Mouse (Mus musculus): ENCODE measurements around the gene Rab6a. TPM values are rescaled to one million over a fixed set of nuclear protein-coding genes. Genes with fewer than 3 reads are reported as not detected.

The Rab6a gene
- polyA plus RNA-seq, 1 experiment from 2014 or later: 120 TPM

DNA sequence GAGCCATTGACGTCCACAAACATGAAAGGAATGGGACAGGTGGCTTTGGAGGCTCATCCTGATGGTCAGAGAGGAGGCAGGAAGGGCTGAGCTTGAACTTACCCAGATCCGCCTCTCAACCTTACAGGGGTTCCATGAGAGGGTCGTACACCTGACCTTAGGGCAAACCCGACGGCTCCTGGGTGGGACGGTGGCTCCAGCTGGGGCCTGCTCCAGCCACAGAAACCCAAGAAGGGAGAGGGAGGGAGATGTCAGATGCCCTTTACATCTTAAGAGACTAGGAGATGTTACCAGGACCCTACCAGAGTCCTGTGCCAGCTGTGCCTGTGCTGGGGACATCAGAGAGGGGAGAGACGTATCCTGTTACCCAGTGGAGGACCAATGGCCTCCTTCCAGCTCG is 42.6 kb downstream of the Rab6a start:
- Histone ChIP-seq H3K27ac (ENCODE audit: low read depth, low read length) (no peak overlapping the region), H3K36me3 (ENCODE audit: control insufficient read depth, insufficient read depth, low read length) (0 out of 2 replicates have a peak, but pooled peaks cover 2% of the 10 kb centered on the region), H3K9me3 (ENCODE audit: control insufficient read depth, low read length) (no peaks in the 10 kb centered on the region), H3K4me2 (replicated peaks; ENCODE audit: low read depth, low read length) (no peak overlapping the region), H3K4me3 (ENCODE audit: low read length) (no peak overlapping the region), H3K27me3 (ENCODE audit: control insufficient read depth, insufficient read depth, low read length) (no peaks in the 10 kb centered on the region), H3K4me1 (ENCODE audit: control insufficient read depth, insufficient read depth, low read length) (no peaks in the 10 kb centered on the region), H3K9ac (ENCODE audit: low read depth, low read length) (no peak overlapping the region)
- ATAC-seq (ENCODE audit: low FRiP score, low TSS enrichment): 0 out of 2 replicates have a peak, but pooled peaks have one; percentile 20
- 43% methylated on average over 8 of the region's 8 CpGs for WGBS

DNA sequence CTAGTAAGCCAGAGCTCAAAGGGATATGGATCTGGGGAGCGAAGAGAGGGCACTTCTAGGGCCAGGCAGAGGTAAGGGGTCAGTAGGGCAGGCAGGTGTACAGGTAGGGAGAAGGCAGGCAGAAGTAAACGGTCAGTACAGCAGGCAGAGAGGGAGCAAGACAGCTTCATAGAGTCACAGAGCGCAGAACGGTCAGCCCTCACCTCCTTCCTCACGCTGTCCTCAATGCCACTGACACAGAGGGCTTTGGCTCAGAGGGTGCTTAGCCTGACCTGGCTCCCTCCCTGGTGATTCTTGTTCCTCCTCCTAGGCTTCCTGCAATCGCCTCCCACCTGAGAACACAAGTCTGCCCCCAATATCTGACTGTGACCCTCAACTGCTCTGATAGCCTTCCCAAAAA is 43.2 kb downstream of the Rab6a start:
- 0 out of 2 replicates have a peak, but pooled peaks have one; percentile 5 for ATAC-seq (ENCODE audit: low FRiP score, low TSS enrichment)
- Histone ChIP-seq H3K36me3 (ENCODE audit: control insufficient read depth, insufficient read depth, low read length) (0 out of 2 replicates have a peak, but pooled peaks cover 2% of the 10 kb centered on the region), H3K4me2 (replicated peaks; ENCODE audit: low read depth, low read length) (no peak overlapping the region), H3K4me3 (ENCODE audit: low read length) (no peak overlapping the region), H3K9ac (ENCODE audit: low read depth, low read length) (no peak overlapping the region), H3K9me3 (ENCODE audit: control insufficient read depth, low read length) (no peaks in the 10 kb centered on the region), H3K4me1 (ENCODE audit: control insufficient read depth, insufficient read depth, low read length) (no peaks in the 10 kb centered on the region), H3K27me3 (ENCODE audit: control insufficient read depth, insufficient read depth, low read length) (no peaks in the 10 kb centered on the region), H3K27ac (ENCODE audit: low read depth, low read length) (no peak overlapping the region)
- 73% methylated on average over 6 of the region's 6 CpGs for WGBS

DNA sequence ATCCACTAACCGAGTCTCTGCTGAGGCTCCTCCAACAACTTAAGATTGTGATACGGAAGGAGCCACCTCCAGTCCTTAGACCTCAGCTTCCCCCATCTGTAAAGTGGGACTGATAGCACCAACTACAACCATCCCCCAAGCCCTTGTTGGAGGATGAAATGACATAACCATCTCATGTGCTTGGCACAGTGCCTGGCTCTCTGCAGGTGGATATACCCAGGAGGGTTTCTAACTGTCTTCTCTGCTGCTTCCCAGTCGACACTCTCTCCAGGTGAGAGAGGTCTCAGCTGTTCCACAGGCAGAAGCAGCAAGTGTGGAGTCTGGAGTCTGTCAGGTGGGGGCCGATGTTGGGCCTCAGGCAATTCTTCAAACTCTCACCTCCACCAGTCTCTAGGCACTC is 43.8 kb downstream of the Rab6a start:
- Histone ChIP-seq H3K9ac (ENCODE audit: low read depth, low read length) (no peak overlapping the region), H3K9me3 (ENCODE audit: control insufficient read depth, low read length) (no peaks in the 10 kb centered on the region), H3K36me3 (ENCODE audit: control insufficient read depth, insufficient read depth, low read length) (0 out of 2 replicates have a peak, but pooled peaks cover 2% of the 10 kb centered on the region), H3K4me2 (replicated peaks; ENCODE audit: low read depth, low read length) (no peak overlapping the region), H3K27ac (ENCODE audit: low read depth, low read length) (no peak overlapping the region), H3K4me1 (ENCODE audit: control insufficient read depth, insufficient read depth, low read length) (no peaks in the 10 kb centered on the region), H3K27me3 (ENCODE audit: control insufficient read depth, insufficient read depth, low read length) (no peaks in the 10 kb centered on the region), H3K4me3 (ENCODE audit: low read length) (no peak overlapping the region)
- 66% methylated on average over 4 of the region's 4 CpGs for WGBS
- ATAC-seq (ENCODE audit: low FRiP score, low TSS enrichment): no peak

DNA sequence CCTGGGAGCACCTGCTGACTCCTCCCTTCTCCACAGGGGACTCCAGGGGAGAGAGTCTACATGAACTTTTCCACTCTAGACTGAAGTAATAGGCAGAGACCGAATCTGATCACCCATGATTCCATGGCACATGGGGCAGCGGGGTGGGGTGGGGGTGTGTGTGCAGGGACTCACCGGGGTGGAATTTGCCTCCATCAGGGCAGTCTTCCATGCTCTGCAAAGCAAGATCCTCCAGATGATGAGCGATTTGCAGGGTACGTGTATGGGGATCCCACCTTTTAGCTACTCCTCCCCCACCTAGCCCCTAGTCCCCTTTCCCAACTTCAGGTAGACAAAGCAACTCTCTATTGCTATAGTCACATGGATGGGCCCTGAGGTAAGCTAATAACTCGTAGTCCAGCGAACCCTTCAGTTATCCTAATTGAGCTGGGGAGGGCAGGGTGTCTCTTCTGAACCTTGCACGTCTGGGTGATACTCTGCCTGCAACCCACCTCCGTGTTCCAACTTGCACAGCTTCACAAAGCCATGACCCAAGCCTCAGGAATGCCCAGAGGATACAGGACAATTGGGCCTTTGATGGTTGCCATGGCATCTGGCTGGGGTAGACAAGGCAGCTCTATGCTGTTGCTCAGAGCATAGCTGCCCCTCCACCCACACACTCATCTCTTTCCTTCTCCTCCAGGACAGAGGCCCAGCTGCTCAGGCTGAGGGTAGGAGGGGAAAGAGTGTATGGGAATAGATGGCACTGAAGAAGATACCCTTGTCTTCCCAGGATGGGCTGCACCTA is 46.5 kb downstream of the Rab6a start:
- Histone ChIP-seq H3K9me3 (ENCODE audit: control insufficient read depth, low read length) (no peaks in the 10 kb centered on the region), H3K27me3 (ENCODE audit: control insufficient read depth, insufficient read depth, low read length) (no peaks in the 10 kb centered on the region), H3K4me2 (replicated peaks; ENCODE audit: low read depth, low read length) (no peak overlapping the region), H3K4me3 (ENCODE audit: low read length) (no peak overlapping the region), H3K36me3 (ENCODE audit: control insufficient read depth, insufficient read depth, low read length) (no peaks in the 10 kb centered on the region), H3K9ac (ENCODE audit: low read depth, low read length) (no peak overlapping the region), H3K4me1 (ENCODE audit: control insufficient read depth, insufficient read depth, low read length) (peaks cover 4% of the 10 kb centered on the region; the same call in 1 of the 2 replicates), H3K27ac (ENCODE audit: low read depth, low read length) (no peak overlapping the region)
- WGBS: 81% methylated on average over 9 of the region's 9 CpGs
- ATAC-seq (ENCODE audit: low FRiP score, low TSS enrichment): no peak

DNA sequence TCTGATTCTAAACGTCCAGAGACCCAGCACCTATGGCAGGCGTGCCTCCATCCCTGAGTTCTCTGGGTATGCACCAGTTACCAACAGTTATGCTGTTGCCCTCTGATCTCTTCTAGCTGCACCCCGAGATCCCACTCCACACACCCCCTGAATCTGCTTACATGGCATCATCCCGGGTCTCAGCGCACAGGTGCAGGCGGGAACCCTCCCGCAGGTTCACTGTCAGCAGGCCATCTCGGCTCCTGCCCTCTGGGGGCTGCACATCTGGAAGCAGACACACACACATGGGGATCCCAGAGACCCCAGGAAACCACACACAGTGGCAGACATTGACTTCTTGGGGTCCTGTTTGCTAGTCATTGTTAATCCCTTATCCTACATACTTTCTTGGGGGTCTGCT is 47.2 kb downstream of the Rab6a start:
- Histone ChIP-seq H3K4me2 (replicated peaks; ENCODE audit: low read depth, low read length) (no peak overlapping the region), H3K27me3 (ENCODE audit: control insufficient read depth, insufficient read depth, low read length) (no peaks in the 10 kb centered on the region), H3K36me3 (ENCODE audit: control insufficient read depth, insufficient read depth, low read length) (no peaks in the 10 kb centered on the region), H3K9me3 (ENCODE audit: control insufficient read depth, low read length) (no peaks in the 10 kb centered on the region), H3K27ac (ENCODE audit: low read depth, low read length) (no peak overlapping the region), H3K4me1 (ENCODE audit: control insufficient read depth, insufficient read depth, low read length) (peaks cover 4% of the 10 kb centered on the region; the same call in 1 of the 2 replicates), H3K4me3 (ENCODE audit: low read length) (no peak overlapping the region), H3K9ac (ENCODE audit: low read depth, low read length) (no peak overlapping the region)
- no peak for ATAC-seq (ENCODE audit: low FRiP score, low TSS enrichment)
- 87% methylated on average over 8 of the region's 8 CpGs for WGBS

DNA sequence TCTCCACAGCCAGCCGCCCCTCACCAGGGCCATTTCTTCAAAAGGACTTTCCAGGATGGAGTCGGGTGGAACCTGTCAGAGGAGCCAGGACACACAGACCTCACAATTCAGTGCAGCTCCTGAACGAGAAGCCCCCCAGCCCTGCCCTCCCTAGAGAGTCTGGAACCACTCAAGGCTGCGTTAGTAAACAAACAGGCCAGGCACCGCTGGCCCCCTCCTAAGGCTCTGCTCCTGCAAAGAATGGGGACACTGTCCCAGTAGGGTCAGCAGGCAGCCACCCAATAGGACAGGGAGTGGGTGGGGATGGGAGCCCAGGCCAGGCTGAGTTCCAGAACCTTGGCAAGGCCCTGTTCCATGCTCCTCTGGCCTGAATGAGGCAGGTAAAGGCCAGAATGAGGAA is 49.5 kb downstream of the Rab6a start:
- H3K36me3 ChIP-seq (ENCODE audit: control insufficient read depth, insufficient read depth, low read length): no peaks in the 10 kb centered on the region
- 30% methylated on average over 5 of the region's 5 CpGs for WGBS
- no peak for ATAC-seq (ENCODE audit: low FRiP score, low TSS enrichment)

DNA sequence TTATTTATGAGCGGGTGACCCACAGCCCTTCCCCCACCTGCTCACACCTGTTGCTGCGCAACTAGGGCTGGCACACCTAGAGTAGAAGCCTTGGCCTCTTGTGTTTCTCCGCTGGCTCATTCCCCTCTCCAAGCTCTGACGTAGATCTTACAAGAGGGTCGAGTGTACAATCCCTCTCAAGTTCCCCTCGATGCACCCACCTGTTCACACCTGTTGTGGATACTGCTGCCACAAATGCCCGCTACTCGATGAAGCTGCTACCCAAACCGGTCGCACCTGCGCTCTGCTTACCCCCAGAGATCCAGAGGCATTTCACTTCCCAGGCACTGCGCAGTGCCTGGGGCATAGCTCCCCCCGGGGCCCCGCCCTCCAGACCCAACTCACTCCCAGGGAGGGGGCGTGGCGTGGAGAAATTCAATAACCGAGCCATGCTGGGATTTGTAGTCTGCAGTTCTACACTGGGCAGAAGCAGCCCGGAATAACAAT is 50.9 kb downstream of the Rab6a start:
- H3K4me3 ChIP-seq (ENCODE audit: low read length): peak overlapping the region; percentile 25; the same call in 1 of the 2 replicates
- H3K4me1 ChIP-seq (ENCODE audit: control insufficient read depth, insufficient read depth, low read length): peaks cover 4% of the 10 kb centered on the region; the same call in 1 of the 2 replicates
- no peak overlapping the region for H3K9ac ChIP-seq (ENCODE audit: low read depth, low read length)
- peak; percentile 65 for ATAC-seq (ENCODE audit: low FRiP score, low TSS enrichment)
- H3K36me3 ChIP-seq (ENCODE audit: control insufficient read depth, insufficient read depth, low read length): no peaks in the 10 kb centered on the region
- no peaks in the 10 kb centered on the region for H3K27me3 ChIP-seq (ENCODE audit: control insufficient read depth, insufficient read depth, low read length)
- H3K27ac ChIP-seq (ENCODE audit: low read depth, low read length): no peak overlapping the region
- peak overlapping the region; percentile 38 for H3K4me2 ChIP-seq (replicated peaks; ENCODE audit: low read depth, low read length)
- 25% methylated on average over 18 of the region's 18 CpGs for WGBS
- no peaks in the 10 kb centered on the region for H3K9me3 ChIP-seq (ENCODE audit: control insufficient read depth, low read length)

More for the DNA sequence above, 49.5 kb downstream of the Rab6a start:
- Histone ChIP-seq H3K4me2 (replicated peaks; ENCODE audit: low read depth, low read length) (no peak overlapping the region), H3K27ac (ENCODE audit: low read depth, low read length) (no peak overlapping the region), H3K4me1 (ENCODE audit: control insufficient read depth, insufficient read depth, low read length) (peaks cover 4% of the 10 kb centered on the region; the same call in 1 of the 2 replicates), H3K9me3 (ENCODE audit: control insufficient read depth, low read length) (no peaks in the 10 kb centered on the region), H3K9ac (ENCODE audit: low read depth, low read length) (no peak overlapping the region), H3K27me3 (ENCODE audit: control insufficient read depth, insufficient read depth, low read length) (no peaks in the 10 kb centered on the region), H3K4me3 (ENCODE audit: low read length) (no peak overlapping the region)

DNA sequence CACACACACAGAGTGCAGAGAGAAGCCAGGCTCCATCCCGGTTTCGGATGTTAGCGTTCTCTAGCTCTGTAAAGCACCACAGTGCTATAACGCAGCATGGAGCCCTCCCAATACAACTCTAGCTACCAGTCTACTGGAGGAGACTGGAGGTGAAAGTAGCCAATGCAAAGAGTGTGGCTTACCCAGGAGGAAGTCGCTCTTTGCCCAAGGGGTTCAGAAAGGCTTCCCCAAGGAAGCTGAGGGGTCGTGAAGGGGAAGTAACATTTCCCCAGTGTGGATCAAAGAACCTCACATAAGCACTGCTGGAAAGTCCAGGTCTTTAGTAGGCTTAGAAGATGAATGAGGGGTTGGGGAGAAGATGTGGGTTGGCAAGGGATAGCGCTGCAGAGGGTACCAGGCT is 54.1 kb downstream of the Rab6a start:
- no peaks in the 10 kb centered on the region for H3K27me3 ChIP-seq (ENCODE audit: control insufficient read depth, insufficient read depth, low read length)
- no peaks in the 10 kb centered on the region for H3K36me3 ChIP-seq (ENCODE audit: control insufficient read depth, insufficient read depth, low read length)
- H3K4me1 ChIP-seq (ENCODE audit: control insufficient read depth, insufficient read depth, low read length): peaks cover 4% of the 10 kb centered on the region; the same call in 1 of the 2 replicates
- H3K27ac ChIP-seq (ENCODE audit: low read depth, low read length): no peak overlapping the region
- H3K9ac ChIP-seq (ENCODE audit: low read depth, low read length): no peak overlapping the region
- 85% methylated on average over 7 of the region's 7 CpGs for WGBS
- ATAC-seq (ENCODE audit: low FRiP score, low TSS enrichment): no peak
- H3K4me3 ChIP-seq (ENCODE audit: low read length): no peak overlapping the region
- H3K9me3 ChIP-seq (ENCODE audit: control insufficient read depth, low read length): no peaks in the 10 kb centered on the region
- H3K4me2 ChIP-seq (replicated peaks; ENCODE audit: low read depth, low read length): no peak overlapping the region

DNA sequence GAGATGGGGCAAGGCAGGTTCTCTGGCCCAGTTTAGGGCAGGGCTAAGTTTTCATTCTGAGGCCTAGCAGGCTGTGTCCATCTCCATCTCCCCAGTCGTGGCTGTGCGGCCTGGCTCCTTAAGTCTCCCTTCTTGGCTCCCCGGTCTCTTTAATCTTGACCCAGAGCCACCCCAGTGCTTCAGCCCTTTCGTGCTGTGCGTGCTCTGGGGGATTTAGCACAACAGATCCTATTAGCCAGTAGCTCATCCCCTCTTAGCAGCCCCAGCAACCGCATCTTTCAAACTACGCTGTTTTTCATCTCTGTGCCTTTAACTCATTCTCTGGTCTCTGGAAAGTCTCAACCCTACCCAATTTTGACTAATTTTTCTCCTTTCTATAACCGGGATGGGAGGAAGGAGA is 55.0 kb downstream of the Rab6a start, which contains the start of gene Plekhb1:
Plekhb1 (minus strand) TSS at position 184 of the 400 bp plus-strand sequence.
- Histone ChIP-seq H3K36me3 (ENCODE audit: control insufficient read depth, insufficient read depth, low read length) (no peaks in the 10 kb centered on the region), H3K27ac (ENCODE audit: low read depth, low read length) (no peak within 1 kb of the TSS), H3K27me3 (ENCODE audit: control insufficient read depth, insufficient read depth, low read length) (no peaks in the 10 kb centered on the region), H3K9me3 (ENCODE audit: control insufficient read depth, low read length) (no peaks in the 10 kb centered on the region), H3K4me2 (replicated peaks; ENCODE audit: low read depth, low read length) (peak within 1 kb of the TSS; percentile 32), H3K4me3 (ENCODE audit: low read length) (no peak within 1 kb of the TSS), H3K4me1 (ENCODE audit: control insufficient read depth, insufficient read depth, low read length) (peaks cover 4% of the 10 kb centered on the region; the same call in 1 of the 2 replicates), H3K9ac (ENCODE audit: low read depth, low read length) (no peak within 1 kb of the TSS)
- 84% methylated on average over 8 of the region's 8 CpGs for WGBS
- ATAC-seq (ENCODE audit: low FRiP score, low TSS enrichment): no peak

Measured in kidney, embryonic 14.5 days (tissue).